Mouse (Mus musculus): ENCODE results near the gene Mansc1.
A peak's percentile ranks its signal among the peaks of the same experiment; 100 is the strongest.

Mansc1 gene

GRCm38 (mm10) chr6:134594569-134595442, 37.5 kb downstream of the Mansc1 start:
- DNase-seq = no peak

- DNase-seq = no peak
Observed at GRCm38 (mm10) chr6:134591614-134592013, 40.7 kb downstream of the Mansc1 start.

- DNase-seq = no peak
Observed at GRCm38 (mm10) chr6:134586241-134586640, 46.0 kb downstream of the Mansc1 start.

- DNase-seq = no peak
Observed at GRCm38 (mm10) chr6:134584616-134585015, 47.7 kb downstream of the Mansc1 start.

GRCm38 (mm10) chr6:134582110-134582509, 50.2 kb downstream of the Mansc1 start:
- DNase-seq = no peak

GRCm38 (mm10) chr6:134579506-134579905, 52.8 kb downstream of the Mansc1 start:
- DNase-seq = no peak

- no peak for DNase-seq
Observed at GRCm38 (mm10) chr6:134578039-134578438, 54.2 kb downstream of the Mansc1 start.

- DNase-seq = no peak
Observed at GRCm38 (mm10) chr6:134575288-134575741, 57.0 kb downstream of the Mansc1 start.

- DNase-seq = no peak
Observed at GRCm38 (mm10) chr6:134567986-134568556, 64.2 kb downstream of the Mansc1 start.

- peak; percentile 81 for DNase-seq
Observed at GRCm38 (mm10) chr6:134566818-134567485, 65.3 kb downstream of the Mansc1 start, which contains the start of gene Lrp6. TSS of gene Lrp6 (minus strand) at chr6:134566965.

GRCm38 (mm10) chr6:134566248-134566817, 66.0 kb downstream of the Mansc1 start:
- DNase-seq = no peak

GRCm38 (mm10) chr6:134565606-134566247, 66.6 kb downstream of the Mansc1 start:
- no peak for DNase-seq

- DNase-seq = no peak
Observed at GRCm38 (mm10) chr6:134564539-134564938, 67.7 kb downstream of the Mansc1 start.

- DNase-seq = no peak
Observed at GRCm38 (mm10) chr6:134559635-134560034, 72.7 kb downstream of the Mansc1 start.
